Mouse (Mus musculus): ENCODE data around the gene Casc3. TPM values are rescaled to one million over a fixed set of nuclear protein-coding genes. Genes with fewer than 3 reads are reported as not detected.

Casc3 gene
- polyA plus RNA-seq (2015; fragmentation: Illumina TruSeq; extraction: RNeasy Lipid Tissue Mini Kit (QIAGEN cat#74804); ENCODE audit: insufficient read depth, low read depth, low replicate concordance) = 11.9 TPM

GRCm38 (mm10) chr11:98804605-98805004 lies at the start of gene Casc3:
Gene Casc3, plus strand, starts transcription at chr11:98804905.

GRCm38 (mm10) chr11:98774582-98775347 lies 29.9 kb upstream of the Casc3 start, which contains the start of gene Nr1d1:
Gene Nr1d1, minus strand, starts transcription at chr11:98775333.

GRCm38 (mm10) chr11:98795015-98795713 lies 9.5 kb upstream of the Casc3 start, which contains the start of gene Msl1:
Gene Msl1, plus strand, starts transcription at chr11:98795516.

GRCm38 (mm10) chr11:98836651-98837141 lies 32.0 kb downstream of the Casc3 start, which contains the start of gene Rapgefl1:
Gene Rapgefl1, plus strand, starts transcription at chr11:98836785.

GRCm38 (mm10) chr11:98863028-98863750 lies 58.5 kb downstream of the Casc3 start, which contains the start of gene Wipf2:
Gene Wipf2, plus strand, starts transcription at chr11:98863638.

Other genes with a start within 250 kb of the Casc3 start
- 17.3 TPM for gene Ormdl3, start 217.5 kb upstream of the Casc3 start, polyA plus RNA-seq (2015; fragmentation: Illumina TruSeq; extraction: RNeasy Lipid Tissue Mini Kit (QIAGEN cat#74804); ENCODE audit: insufficient read depth, low read depth, low replicate concordance)
- not detected for gene Lrrc3c, start 206.6 kb upstream of the Casc3 start, polyA plus RNA-seq (2015; fragmentation: Illumina TruSeq; extraction: RNeasy Lipid Tissue Mini Kit (QIAGEN cat#74804); ENCODE audit: insufficient read depth, low read depth, low replicate concordance)
- not detected for gene Gm12355, start 179.2 kb upstream of the Casc3 start, polyA plus RNA-seq (2015; fragmentation: Illumina TruSeq; extraction: RNeasy Lipid Tissue Mini Kit (QIAGEN cat#74804); ENCODE audit: insufficient read depth, low read depth, low replicate concordance)
- not detected for gene Gsdma3, start 178.5 kb upstream of the Casc3 start, polyA plus RNA-seq (2015; fragmentation: Illumina TruSeq; extraction: RNeasy Lipid Tissue Mini Kit (QIAGEN cat#74804); ENCODE audit: insufficient read depth, low read depth, low replicate concordance)
- gene Gsdma2, start 158.1 kb upstream of the Casc3 start, polyA plus RNA-seq (2015; fragmentation: Illumina TruSeq; extraction: RNeasy Lipid Tissue Mini Kit (QIAGEN cat#74804); ENCODE audit: insufficient read depth, low read depth, low replicate concordance) = not detected
- gene Gsdma, start 140.6 kb upstream of the Casc3 start, polyA plus RNA-seq (2015; fragmentation: Illumina TruSeq; extraction: RNeasy Lipid Tissue Mini Kit (QIAGEN cat#74804); ENCODE audit: insufficient read depth, low read depth, low replicate concordance) = not detected
- gene Psmd3, start 122.4 kb upstream of the Casc3 start, polyA plus RNA-seq (2015; fragmentation: Illumina TruSeq; extraction: RNeasy Lipid Tissue Mini Kit (QIAGEN cat#74804); ENCODE audit: insufficient read depth, low read depth, low replicate concordance) = 21.3 TPM
- gene Csf3, start 103.6 kb upstream of the Casc3 start, polyA plus RNA-seq (2015; fragmentation: Illumina TruSeq; extraction: RNeasy Lipid Tissue Mini Kit (QIAGEN cat#74804); ENCODE audit: insufficient read depth, low read depth, low replicate concordance) = not detected
- 10.4 TPM for gene Med24, start 75.5 kb upstream of the Casc3 start, polyA plus RNA-seq (2015; fragmentation: Illumina TruSeq; extraction: RNeasy Lipid Tissue Mini Kit (QIAGEN cat#74804); ENCODE audit: insufficient read depth, low read depth, low replicate concordance)
- 21.8 TPM for gene Thra, start 64.3 kb upstream of the Casc3 start, polyA plus RNA-seq (2015; fragmentation: Illumina TruSeq; extraction: RNeasy Lipid Tissue Mini Kit (QIAGEN cat#74804); ENCODE audit: insufficient read depth, low read depth, low replicate concordance)
- 4.8 TPM for gene Nr1d1, start 29.6 kb upstream of the Casc3 start, polyA plus RNA-seq (2015; fragmentation: Illumina TruSeq; extraction: RNeasy Lipid Tissue Mini Kit (QIAGEN cat#74804); ENCODE audit: insufficient read depth, low read depth, low replicate concordance)
- 15.9 TPM for gene Msl1, start 9.4 kb upstream of the Casc3 start, polyA plus RNA-seq (2015; fragmentation: Illumina TruSeq; extraction: RNeasy Lipid Tissue Mini Kit (QIAGEN cat#74804); ENCODE audit: insufficient read depth, low read depth, low replicate concordance)
- 4.9 TPM for gene Rapgefl1, start 31.9 kb downstream of the Casc3 start, polyA plus RNA-seq (2015; fragmentation: Illumina TruSeq; extraction: RNeasy Lipid Tissue Mini Kit (QIAGEN cat#74804); ENCODE audit: insufficient read depth, low read depth, low replicate concordance)
- gene Wipf2, start 58.7 kb downstream of the Casc3 start, polyA plus RNA-seq (2015; fragmentation: Illumina TruSeq; extraction: RNeasy Lipid Tissue Mini Kit (QIAGEN cat#74804); ENCODE audit: insufficient read depth, low read depth, low replicate concordance) = 2.3 TPM
- 0.83 TPM for gene Cdc6, start 102.9 kb downstream of the Casc3 start, polyA plus RNA-seq (2015; fragmentation: Illumina TruSeq; extraction: RNeasy Lipid Tissue Mini Kit (QIAGEN cat#74804); ENCODE audit: insufficient read depth, low read depth, low replicate concordance)
- 5.0 TPM for gene Rara, start 122.9 kb downstream of the Casc3 start, polyA plus RNA-seq (2015; fragmentation: Illumina TruSeq; extraction: RNeasy Lipid Tissue Mini Kit (QIAGEN cat#74804); ENCODE audit: insufficient read depth, low read depth, low replicate concordance)
- gene Gjd3, start 178.1 kb downstream of the Casc3 start, polyA plus RNA-seq (2015; fragmentation: Illumina TruSeq; extraction: RNeasy Lipid Tissue Mini Kit (QIAGEN cat#74804); ENCODE audit: insufficient read depth, low read depth, low replicate concordance) = not detected
- 1.4 TPM for gene Top2a, start 219.3 kb downstream of the Casc3 start, polyA plus RNA-seq (2015; fragmentation: Illumina TruSeq; extraction: RNeasy Lipid Tissue Mini Kit (QIAGEN cat#74804); ENCODE audit: insufficient read depth, low read depth, low replicate concordance)
- 81.0 TPM for gene Igfbp4, start 236.3 kb downstream of the Casc3 start, polyA plus RNA-seq (2015; fragmentation: Illumina TruSeq; extraction: RNeasy Lipid Tissue Mini Kit (QIAGEN cat#74804); ENCODE audit: insufficient read depth, low read depth, low replicate concordance)